ENCODE assay signal across 14 mouse cellular contexts in the genomic region with DNA sequence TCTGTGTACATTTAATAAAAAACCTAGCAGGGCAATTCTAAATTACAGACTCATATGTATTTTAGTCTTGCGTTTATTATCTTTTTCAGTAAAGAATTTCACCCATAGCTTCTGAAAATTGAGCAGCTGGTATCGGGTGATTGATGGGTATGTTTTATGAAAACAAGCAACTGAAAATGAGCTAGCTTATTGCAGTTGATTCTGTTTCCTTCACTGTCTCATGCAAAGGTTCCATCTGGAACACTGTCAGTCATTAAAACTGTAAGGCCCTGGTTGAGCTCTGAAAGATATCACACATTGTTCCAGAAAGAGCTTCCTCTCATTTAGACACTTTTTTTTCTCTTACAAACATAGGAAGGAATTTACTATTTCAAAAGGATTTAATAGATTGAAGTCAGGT.
"Had no signal": no experiment of that assay in that cellular context is flagged by ENCODE, and none has a peak within 500 bp of the region (broad histone marks: within the 10 kb centered on the region; RNA-seq: fewer than 3 reads in every experiment).

No protein-coding gene starts in this region.

- H3K27me3 ChIP-seq: liver, embryonic 15.5 days; midbrain, embryonic 15.5 days; neural tube, embryonic 13.5 days had no signal

- DNase-seq: kidney, adult 18-20 months; kidney, postnatal 10 days; kidney, postnatal 4 days; lung, adult 2 months; lung, postnatal 36 days; retina, postnatal 1 day; right cerebral cortex, postnatal 4 days; spleen, adult 18-20 months; thymus, postnatal 36 days had no signal

- H3K27ac ChIP-seq: left cerebral cortex, adult 2 months; limb, embryonic 10.5 days; liver, embryonic 15.5 days; midbrain, embryonic 15.5 days; neural tube, embryonic 13.5 days had no signal

- H3K4me3 ChIP-seq: left cerebral cortex, adult 2 months; limb, embryonic 10.5 days; liver, embryonic 15.5 days; midbrain, embryonic 15.5 days; neural tube, embryonic 13.5 days had no signal

- H3K4me1 ChIP-seq: limb, embryonic 10.5 days; liver, embryonic 15.5 days; midbrain, embryonic 15.5 days; neural tube, embryonic 13.5 days had no signal
